Comparison of ENCODE assay signal across 10 mouse cellular contexts in genomic region chr15:77821424-77821823, GRCm38 (mm10). TPM values are rescaled to one million over a fixed set of nuclear protein-coding genes. Genes with fewer than 3 reads are reported as not detected.
DNase-seq lines count a peak whose midpoint lies in the region; ATAC-seq and TF ChIP-seq lines count a peak whose summit lies in the region.
"Had no signal": no experiment of that assay in that cellular context is flagged by ENCODE, and none has a peak within 500 bp of the region (broad histone marks: within the 10 kb centered on the region; RNA-seq: fewer than 3 reads in every experiment).

No protein-coding gene starts in this region.

- H3K4me2 ChIP-seq in heart, embryonic 16.5 days (ENCODE audit: low read depth, low read length): no peak overlapping the region
- peak overlapping the region; percentile 22 for H3K4me2 ChIP-seq in liver, postnatal 0 days (ENCODE audit: low read depth, low read length)

- H3K9me3 ChIP-seq in heart, embryonic 16.5 days (replicated peaks; ENCODE audit: control insufficient read depth, low read length): no peaks in the 10 kb centered on the region
- no peaks in the 10 kb centered on the region for H3K9me3 ChIP-seq in liver, postnatal 0 days (ENCODE audit: low read length)

- 15% methylated on average over 7 of the region's 7 CpGs for WGBS in kidney, adult 2 months
- WGBS in heart, embryonic 16.5 days: 22% methylated on average over 7 of the region's 7 CpGs
- WGBS in liver, postnatal 0 days (ENCODE audit: insufficient replicate concordance): 33% methylated on average over 7 of the region's 7 CpGs

- peak overlapping the region; percentile 95 for H3K27ac ChIP-seq in kidney, adult 2 months (ENCODE audit: insufficient read depth, low read depth, low read length)
- peak overlapping the region; percentile 77 for H3K27ac ChIP-seq in heart, embryonic 16.5 days (ENCODE audit: low read length)
- H3K27ac ChIP-seq in liver, postnatal 0 days (ENCODE audit: low read depth): peak overlapping the region; percentile 85

- ATAC-seq in heart, embryonic 16.5 days (replicated peaks; ENCODE audit: extremely low read depth, insufficient read depth, low FRiP score): no peak
- ATAC-seq in liver, postnatal 0 days: no peak
- no peak for ATAC-seq in activated CD4-positive, CD25-positive, alpha-beta regulatory T cell, adult 4 months

- TF ChIP-seq POLR2A in kidney, adult 2 months (IDR thresholded peaks at IDR 0.05; ENCODE audit: low read depth, low read length): no peak

- H3K36me3 ChIP-seq in kidney, adult 2 months (ENCODE audit: control insufficient read depth, insufficient read depth, low read length): no peaks in the 10 kb centered on the region
- 0 out of 2 replicates have a peak, but pooled peaks cover 2% of the 10 kb centered on the region for H3K36me3 ChIP-seq in heart, embryonic 16.5 days (ENCODE audit: control insufficient read depth, insufficient read depth)
- peaks cover 18% of the 10 kb centered on the region for H3K36me3 ChIP-seq in liver, postnatal 0 days (replicated peaks; ENCODE audit: insufficient read depth, low read length)

- H3K27me3 ChIP-seq in kidney, adult 2 months (replicated peaks; ENCODE audit: control insufficient read depth, insufficient read depth, low read length): no peaks in the 10 kb centered on the region
- H3K27me3 ChIP-seq in heart, embryonic 16.5 days (ENCODE audit: control insufficient read depth, insufficient read depth, low read length): no peaks in the 10 kb centered on the region
- no peaks in the 10 kb centered on the region for H3K27me3 ChIP-seq in liver, postnatal 0 days (ENCODE audit: insufficient read depth, low read length)

- DNase-seq in kidney, adult 2 months: no peak
- no peak for DNase-seq in kidney, postnatal 14 days
- peak; percentile 64 to 69 for DNase-seq in adrenal gland, postnatal 36 days
- DNase-seq in liver, postnatal 0 days: no peak
- DNase-seq in frontal cortex, postnatal 10 days (ENCODE audit: low spot score in 2 of 2): no peak
- DNase-seq in urinary bladder, postnatal 10 days (ENCODE audit: low spot score): no peak
- DNase-seq: cerebellum, postnatal 14 days had no signal

- TF ChIP-seq EP300 in liver, postnatal 0 days (IDR thresholded peaks at IDR 0.05; ENCODE audit: low read depth): no peak

- TF ChIP-seq CTCF in kidney, adult 2 months (conservative IDR thresholded peaks at IDR 0.05; ENCODE audit: insufficient read depth, insufficient read length, low read depth, low read length): no peak
- no peak for TF ChIP-seq CTCF in liver, postnatal 0 days (IDR thresholded peaks at IDR 0.05; ENCODE audit: low read depth)

- H3K4me1 ChIP-seq in kidney, adult 2 months (ENCODE audit: control insufficient read depth, insufficient read depth, low read length): peaks cover 80% of the 10 kb centered on the region
- H3K4me1 ChIP-seq in heart, embryonic 16.5 days (ENCODE audit: control insufficient read depth, insufficient read depth, low read length): peaks cover 93% of the 10 kb centered on the region
- peaks cover 83% of the 10 kb centered on the region for H3K4me1 ChIP-seq in liver, postnatal 0 days (ENCODE audit: insufficient read depth)

- H3K9ac ChIP-seq in heart, embryonic 16.5 days (ENCODE audit: low read length): peak overlapping the region; percentile 50
- H3K9ac ChIP-seq in liver, postnatal 0 days (replicated peaks): no peak overlapping the region; the same call in 1 of the 2 replicates
- H3K9ac ChIP-seq: liver, embryonic 14.5 days had no signal

- H3K4me3 ChIP-seq in kidney, adult 2 months (ENCODE audit: insufficient read depth, low read depth, low read length): no peak overlapping the region
- H3K4me3 ChIP-seq in heart, embryonic 16.5 days (ENCODE audit: low read length): no peak overlapping the region
- H3K4me3 ChIP-seq in liver, postnatal 0 days (ENCODE audit: low read depth, low read length): no peak overlapping the region

RNA-seq across cellular contexts. Expression of gene Myh9, which starts 20.6 kb away (rescaled TPM):
- polyA plus RNA-seq in kidney, adult 2 months (2012; rRNA removed): 57.7 and 64.1 TPM in 2 replicates
- total RNA-seq in adrenal gland, postnatal 36 days (2021): 100 to 1,000 TPM; 309 to 387 TPM
- 22.8 and 29.7 TPM in 2 replicates for polyA plus RNA-seq in heart, embryonic 16.5 days (2015; fragmentation: Nextera tagmentation; extraction: Ambion mirVana)
- polyA plus RNA-seq in liver, postnatal 0 days (2015; fragmentation: Nextera tagmentation; extraction: Ambion mirVana): 17.7 and 22.4 TPM in 2 replicates
- polyA plus RNA-seq in activated CD4-positive, CD25-positive, alpha-beta regulatory T cell, adult 4 months (2017; shearing (Covaris generic)): 100 to 1,000 TPM; 243 to 280 TPM

Comparison
In these comparisons a context has a peak if more than half of its experiments do, and no peak if none do; other contexts are left out.
1. DNase-seq: peak in adrenal gland, postnatal 36 days (2 of 2); none in kidney, adult 2 months (single experiment), kidney, postnatal 14 days (single experiment), liver, postnatal 0 days (single experiment), frontal cortex, postnatal 10 days (0 of 2) and urinary bladder, postnatal 10 days (single experiment).
2. Peak in every context shown above with its lines, with median percentiles within 50 percentile points of each other: H3K27ac ChIP-seq.